Mouse (Mus musculus): ENCODE measurements around the gene Gk5. TPM values are rescaled to one million over a fixed set of nuclear protein-coding genes. Genes with fewer than 3 reads are reported as not detected.

Gene Gk5
- polyA plus RNA-seq, 1 experiment from 2014 or later: 2.8 TPM

DNA sequence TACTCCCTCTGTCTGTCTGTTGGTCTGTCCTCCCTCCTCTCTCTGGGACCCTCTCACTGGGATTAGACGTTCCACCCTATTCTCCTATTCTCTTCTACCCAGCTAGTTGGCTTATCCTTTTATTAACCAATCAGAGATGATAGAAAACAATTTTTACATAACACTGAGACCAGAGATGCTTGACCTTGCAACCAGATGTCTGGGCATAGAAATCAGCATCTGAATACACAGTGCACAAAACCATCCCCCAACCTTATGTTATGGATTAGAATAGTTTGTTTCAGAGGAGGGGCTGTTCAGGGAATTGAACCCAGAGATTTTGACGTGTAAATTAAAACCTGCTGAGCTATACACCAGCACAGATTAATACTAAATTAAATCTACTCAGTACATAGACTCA is 111.1 kb downstream of the Gk5 start:
- no peak for ATAC-seq
- 35% methylated on average over 2 of the region's 2 CpGs for WGBS
- Histone ChIP-seq H3K9ac (replicated peaks; ENCODE audit: low read depth, low read length) (no peak overlapping the region), H3K27me3 (replicated peaks; ENCODE audit: control insufficient read depth, insufficient read depth, low read length) (no peaks in the 10 kb centered on the region), H3K9me3 (ENCODE audit: control insufficient read depth, low read length) (no peaks in the 10 kb centered on the region), H3K27ac (ENCODE audit: low read length) (no peak overlapping the region), H3K4me3 (replicated peaks; ENCODE audit: low read length) (no peak overlapping the region), H3K4me1 (replicated peaks; ENCODE audit: control insufficient read depth, insufficient read depth, low read length) (no peaks in the 10 kb centered on the region), H3K4me2 (ENCODE audit: low read length) (no peak overlapping the region), H3K36me3 (ENCODE audit: control insufficient read depth, insufficient read depth) (no peaks in the 10 kb centered on the region)

Other genes starting within 250 kb of the Gk5 start
- gene Xrn1, start 164.6 kb upstream of the Gk5 start, polyA plus RNA-seq (2015; fragmentation: Nextera tagmentation; extraction: Ambion mirVana): 18.3 and 19.1 TPM in 2 replicates
- 33.1 and 33.7 TPM in 2 replicates for gene Tfdp2, start 76.9 kb downstream of the Gk5 start, polyA plus RNA-seq (2015; fragmentation: Nextera tagmentation; extraction: Ambion mirVana)
- gene Atp1b3, start 245.1 kb downstream of the Gk5 start, polyA plus RNA-seq (2015; fragmentation: Nextera tagmentation; extraction: Ambion mirVana): 138 and 146 TPM in 2 replicates

Data from forebrain, embryonic 16.5 days (tissue).